Mouse (Mus musculus) T-helper 2 cell (primary cell): Measurements from ENCODE around the gene Map3k13.
"Not testable (repeated sequence)": the region's sequence is repeated elsewhere in the genome, so short reads cannot be mapped to it uniquely, and the experiment has no call there.

Experiments
- in situ Hi-C: fragments of 300-600 bp; cut with MboI, MseI; formaldehyde crosslinking; loops from one replicate; pipeline ENCODE4 v1.15.1; 2025; ENCODE audit warnings: high pct_unique_total_duplicates

Gene Map3k13

DNA sequence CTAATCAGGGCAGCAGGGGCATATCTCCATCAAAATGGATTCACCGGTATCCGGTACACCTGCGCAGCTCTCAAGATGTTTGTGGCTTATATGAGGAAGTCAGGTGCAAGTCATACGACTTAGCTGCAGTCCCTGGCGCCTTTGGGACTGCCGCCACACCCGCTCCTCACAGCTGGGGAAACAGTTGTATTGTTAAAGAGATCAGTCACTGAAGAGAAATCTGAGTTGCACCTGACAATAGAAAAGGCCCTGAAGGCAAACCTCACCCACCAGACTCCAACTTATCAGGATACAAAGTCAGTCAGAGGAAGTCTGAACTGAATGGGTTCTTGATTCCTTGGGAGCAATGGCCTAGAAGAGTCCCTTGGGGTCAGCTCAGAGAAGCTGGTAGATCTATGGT is 13.6 kb downstream of the Map3k13 start:
- in situ Hi-C loops: not testable (repeated sequence)

DNA sequence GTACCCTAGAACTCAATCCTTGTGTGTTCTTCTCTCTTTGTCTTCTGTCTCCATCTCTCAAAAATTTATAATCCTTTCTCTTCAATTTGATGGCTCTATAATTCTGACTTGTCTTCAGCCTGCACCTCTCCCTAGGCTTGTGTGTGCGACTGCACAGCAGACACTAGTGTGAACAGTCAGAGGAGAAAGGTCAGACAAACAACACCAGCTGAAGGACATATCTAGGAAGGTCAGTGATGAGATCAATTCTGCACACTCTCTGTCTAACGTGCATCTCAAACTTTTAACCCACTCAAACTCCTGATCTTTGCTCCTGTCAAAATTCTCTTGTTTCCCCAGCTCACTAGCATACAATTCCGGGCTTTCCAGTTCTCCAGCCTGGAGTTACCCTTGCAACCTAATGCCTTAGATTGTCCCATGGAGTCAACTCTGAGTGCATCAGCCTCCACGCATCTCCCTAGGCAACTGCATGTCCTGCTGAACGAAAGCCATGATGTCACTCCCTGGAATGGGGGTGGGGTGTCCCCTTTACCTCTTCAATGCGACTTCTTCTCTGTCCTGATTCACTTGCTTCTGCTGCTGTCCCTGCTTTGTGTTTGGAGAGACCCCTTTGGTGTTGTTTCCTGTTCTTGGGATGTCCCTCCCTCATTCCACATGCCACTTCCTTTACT is 19.2 kb downstream of the Map3k13 start:
- in situ Hi-C loops: no loop called here

DNA sequence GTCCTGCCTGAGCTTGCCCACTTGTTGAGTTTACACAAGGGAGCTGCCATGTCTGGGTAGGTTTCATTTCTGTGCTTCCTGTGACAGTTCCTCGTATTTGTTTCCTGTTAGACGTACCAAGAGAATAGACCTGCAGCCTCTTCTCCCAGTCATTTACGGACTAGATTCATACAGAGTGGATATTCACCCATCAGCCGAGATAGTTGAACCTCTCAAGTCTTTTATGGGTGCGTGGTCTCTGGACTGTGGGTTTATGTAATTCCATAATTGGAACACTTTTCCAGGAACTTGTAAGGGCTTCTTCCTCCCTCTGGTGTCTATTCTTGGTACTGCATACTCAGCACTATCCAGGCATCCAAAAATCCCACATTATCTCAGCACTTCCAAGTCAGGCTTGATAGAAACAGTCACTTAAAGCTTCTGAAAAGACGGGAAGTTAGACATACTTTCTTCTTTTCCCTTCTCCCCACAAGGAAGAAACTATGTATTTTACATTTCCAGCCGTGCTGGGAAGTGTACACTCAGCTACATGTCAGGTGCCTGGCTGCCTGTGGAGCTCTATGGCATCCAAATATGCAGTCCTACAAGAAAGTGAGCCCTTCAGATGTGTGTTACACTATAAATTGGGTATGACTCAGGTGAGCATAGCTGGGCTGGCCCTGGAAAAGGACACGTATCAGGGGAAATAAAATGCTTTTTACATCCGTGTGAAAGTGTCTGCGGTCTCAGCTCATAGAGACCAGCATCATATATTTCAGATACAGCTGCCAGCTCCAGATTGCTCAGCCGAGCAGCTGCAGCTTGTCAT is 20.9 kb downstream of the Map3k13 start:
- in situ Hi-C loops: no loop called here

DNA sequence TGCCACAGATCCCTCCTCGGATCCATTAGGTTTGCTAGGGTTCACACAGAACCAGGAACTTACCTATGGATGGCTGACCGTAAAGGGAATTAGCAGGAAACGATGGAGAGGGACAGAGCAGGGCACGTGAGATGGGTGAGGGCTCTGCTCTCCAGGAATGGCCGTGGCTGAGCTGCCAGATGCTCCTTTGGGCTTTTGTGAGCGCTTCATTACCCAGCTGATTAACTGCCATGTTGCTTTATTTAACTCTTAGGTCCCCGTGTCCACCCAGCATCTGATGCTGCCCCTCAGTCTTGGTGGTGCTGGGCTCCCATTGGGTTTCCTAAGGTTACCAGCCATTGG is 21.5 kb downstream of the Map3k13 start:
- in situ Hi-C loops: no loop called here

DNA sequence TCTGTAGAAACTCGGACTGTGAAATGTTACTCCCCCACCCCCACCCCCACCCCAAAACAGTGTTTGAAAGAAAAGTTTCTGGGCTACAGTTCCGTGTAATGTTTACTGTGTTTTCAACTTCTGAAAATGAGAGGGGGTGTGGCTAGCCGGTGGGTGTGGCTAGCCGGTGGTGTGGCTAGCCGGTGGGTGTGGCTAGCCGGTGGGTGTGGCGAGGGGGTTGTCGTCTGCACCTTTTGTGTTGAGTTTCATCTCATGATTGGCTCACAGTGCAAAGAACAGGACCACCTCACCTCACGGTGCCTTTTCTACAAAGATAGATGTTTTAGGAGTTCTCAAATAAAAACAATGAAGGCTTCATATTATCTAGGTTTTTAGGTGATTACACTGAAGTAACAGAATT is 24.0 kb downstream of the Map3k13 start:
- in situ Hi-C loops: no loop called here

DNA sequence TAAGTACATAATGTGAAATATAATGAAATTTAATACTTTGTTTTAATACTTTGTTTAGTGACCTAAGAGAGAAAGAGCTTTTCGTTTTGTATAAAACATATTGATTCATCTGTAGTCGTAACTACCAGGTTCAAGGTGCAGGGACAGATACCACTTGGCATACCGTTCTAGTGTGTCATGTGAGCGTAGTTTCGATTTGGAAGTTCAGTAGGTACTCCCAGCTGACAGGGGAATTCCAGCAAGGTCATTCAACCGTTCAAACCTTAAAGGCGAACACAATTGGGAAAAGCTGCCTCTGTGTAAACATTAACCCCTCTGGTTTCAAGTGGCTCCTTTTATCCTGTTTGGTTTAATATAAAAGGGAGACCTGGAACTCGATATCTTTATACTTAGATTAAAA is 24.5 kb downstream of the Map3k13 start:
- in situ Hi-C loops: no loop called here

DNA sequence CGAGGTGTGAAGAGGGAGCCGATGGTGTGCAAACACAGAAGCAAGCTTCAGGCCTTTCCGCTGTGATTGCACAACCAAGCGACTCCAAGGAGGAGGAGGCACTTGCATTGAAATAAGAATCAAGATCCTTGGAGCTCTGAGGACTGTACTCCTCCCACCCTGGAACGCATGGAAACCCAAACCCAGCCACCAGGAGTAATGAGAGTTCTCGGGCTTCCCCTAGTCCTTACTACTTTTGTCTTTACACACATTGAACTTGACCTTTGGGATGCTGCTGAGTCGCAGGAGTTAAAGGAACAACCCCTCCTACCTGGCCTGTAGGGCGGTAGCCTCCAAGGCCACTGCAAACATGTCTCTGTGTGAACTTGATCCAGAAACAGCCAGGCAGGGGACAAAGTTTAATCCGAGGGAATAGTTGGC is 31.5 kb downstream of the Map3k13 start:
- in situ Hi-C loops: no loop called here

DNA sequence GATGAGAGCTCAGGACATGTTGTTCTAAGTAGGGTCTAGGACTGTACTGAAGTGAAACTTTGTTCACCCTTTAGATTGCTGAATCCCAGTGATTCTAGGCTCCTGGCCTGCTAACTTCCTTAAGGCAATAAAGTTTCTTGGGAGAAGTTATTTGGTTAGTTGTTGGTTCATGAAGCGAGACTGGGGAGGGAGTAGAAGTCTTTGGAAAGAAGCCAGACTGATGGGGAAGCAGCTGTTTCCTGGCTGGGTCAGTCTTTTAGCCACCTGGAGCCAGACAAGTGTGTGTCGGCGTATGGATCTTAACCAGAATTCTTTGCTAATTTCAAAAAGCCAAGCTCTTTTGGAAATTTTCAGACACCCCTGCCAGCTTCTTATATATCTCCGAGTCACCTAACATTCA is 33.0 kb downstream of the Map3k13 start:
- in situ Hi-C loops: no loop called here

DNA sequence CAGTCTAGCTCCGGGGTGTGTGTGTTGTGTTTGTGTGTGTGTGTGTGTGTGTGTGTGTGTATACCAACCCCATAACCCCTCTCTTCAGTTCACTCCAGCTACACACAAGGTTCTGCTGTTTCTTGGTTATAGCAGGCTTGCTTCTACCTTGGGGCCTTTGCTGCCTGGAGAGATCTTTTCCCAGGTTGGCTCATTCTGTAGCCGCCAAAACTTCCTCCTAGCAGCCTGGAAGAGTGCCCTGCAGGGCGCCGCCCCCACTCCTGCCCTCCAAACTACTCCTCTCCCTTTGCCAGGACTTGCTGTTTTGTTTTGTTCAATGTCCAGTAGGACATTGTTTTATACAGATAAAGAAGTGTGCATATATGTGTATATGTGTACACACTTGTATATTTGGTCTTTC is 33.4 kb downstream of the Map3k13 start:
- in situ Hi-C loops: no loop called here

DNA sequence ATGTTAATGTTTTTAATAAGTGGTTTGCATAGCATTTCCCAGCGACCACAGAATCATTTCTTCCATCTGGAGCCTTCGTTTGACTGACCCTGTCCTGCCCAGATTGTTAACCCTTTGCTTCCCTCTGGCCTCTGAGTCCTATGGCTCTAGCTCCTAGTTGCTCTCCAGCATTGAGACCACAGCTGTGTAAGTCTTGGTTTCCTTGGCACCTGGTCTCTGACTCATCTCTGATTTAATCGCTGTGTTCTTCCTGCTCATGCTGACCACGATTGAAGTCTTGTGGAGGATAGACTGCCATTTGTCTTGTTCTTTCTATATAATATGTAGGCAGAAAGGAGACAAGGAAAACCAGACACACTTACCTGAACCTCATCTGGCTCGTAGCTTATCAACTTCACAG is 35.6 kb downstream of the Map3k13 start:
- in situ Hi-C loops: no loop called here

DNA sequence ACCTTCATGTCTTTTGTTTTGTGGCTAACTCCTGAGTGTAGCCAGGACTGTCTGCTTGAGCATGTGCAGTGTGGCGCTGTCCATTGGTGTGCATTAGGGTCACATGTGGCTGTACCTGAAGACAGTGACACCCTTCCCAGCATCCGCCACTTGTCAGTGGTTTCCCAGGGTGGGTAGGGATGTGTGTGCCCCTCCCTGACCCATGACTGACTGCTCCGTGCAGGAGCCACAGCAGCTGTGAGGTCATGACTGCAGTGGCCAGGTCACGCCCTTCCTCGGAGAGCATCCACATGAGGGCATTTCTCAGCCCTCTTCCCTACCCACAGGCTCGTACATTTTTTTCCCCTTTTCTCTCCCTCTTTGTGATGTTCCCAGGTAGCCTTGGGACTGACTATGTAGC is 36.6 kb downstream of the Map3k13 start:
- in situ Hi-C loops: no loop called here

DNA sequence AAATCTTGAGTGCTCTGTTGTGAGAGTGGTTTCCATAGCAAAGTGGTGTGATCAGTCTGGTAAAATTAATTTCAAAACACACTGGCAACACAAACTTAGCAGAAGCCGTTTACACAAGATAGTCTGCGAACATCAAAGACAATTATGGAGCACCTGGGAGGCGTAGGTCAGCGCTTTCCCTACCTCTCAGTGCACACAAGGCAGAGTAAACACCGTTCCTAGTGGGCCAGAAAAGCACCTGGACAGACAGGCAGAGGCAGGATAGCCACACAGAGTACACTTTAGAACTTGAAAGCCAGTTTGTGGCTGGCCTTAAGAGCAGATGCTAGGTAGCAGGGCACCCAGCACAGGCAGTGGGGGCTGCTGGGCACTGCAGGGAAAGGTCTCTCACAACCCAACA is 37.6 kb downstream of the Map3k13 start:
- in situ Hi-C loops: no loop called here

DNA sequence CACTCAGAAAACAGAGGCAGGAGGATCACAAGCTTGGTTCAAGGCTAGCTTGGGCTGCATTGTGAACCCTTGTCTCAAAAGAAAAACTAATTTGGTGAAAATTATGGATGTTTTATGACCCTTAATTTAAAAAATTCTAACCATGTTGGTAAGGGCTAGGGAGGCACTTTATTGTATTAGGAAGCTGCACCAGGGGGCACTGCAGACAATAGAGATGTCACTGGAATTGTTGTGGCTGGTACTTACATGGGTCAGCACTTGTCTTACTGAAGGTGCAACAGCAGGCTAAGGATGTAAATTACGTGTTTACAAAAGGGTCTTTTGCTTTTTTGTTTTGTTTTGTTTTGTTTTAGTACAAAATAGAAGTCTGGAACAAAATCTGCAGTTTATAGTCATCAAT is 39.3 kb downstream of the Map3k13 start:
- in situ Hi-C loops: no loop called here

DNA sequence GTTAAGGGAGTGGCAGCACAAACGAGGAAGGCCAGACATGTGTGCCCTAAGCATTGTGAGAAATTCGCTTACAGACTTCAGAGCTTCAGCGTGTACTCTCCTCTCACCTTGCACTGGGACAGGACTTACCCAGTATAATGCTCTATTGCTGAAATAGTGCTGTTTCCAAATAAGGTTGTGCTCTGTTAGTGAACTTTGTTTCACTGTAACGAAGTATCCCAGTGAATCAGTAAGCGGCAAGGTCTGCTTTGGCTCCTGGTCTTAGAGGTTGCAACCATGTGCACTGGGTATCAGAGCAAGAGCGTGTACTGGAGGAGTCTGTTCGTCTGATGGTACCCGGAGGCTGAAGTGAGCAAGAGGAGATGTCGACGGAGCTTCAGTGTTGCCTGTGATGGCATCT is 39.8 kb downstream of the Map3k13 start:
- in situ Hi-C loops: no loop called here

DNA sequence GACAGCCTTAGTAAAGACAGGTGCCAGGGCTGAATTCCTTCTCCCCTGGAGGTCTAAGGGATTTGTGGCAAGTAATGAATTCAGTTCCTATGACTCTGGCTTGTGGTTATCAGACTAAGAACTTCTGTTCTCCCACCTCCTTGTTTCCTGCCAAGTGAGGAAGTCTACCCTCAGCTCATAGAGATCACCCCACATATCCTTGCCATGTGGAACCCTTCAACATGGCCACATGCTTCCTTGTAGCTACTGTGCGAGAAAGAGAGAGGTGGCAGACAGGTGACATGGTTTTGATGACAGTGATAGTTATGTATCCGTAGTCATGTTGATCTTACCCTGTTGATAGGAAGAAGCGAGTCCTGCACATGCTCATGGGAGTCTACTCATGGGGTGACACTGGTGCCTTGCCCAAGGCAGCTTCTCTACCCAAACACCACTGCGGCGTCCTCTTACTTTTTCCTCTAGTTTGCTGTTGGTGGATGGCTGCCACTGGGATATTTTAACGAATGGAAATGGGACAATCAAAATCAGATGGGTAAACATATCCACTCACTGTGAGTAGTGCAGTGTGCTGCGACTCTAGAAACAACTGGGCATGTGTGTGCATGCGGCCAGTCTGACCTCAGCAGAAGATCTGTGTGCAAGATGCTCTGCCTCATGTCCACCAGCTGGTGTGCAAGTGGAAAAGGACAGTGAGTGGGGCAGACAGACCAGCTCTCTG is 40.9 kb downstream of the Map3k13 start:
- in situ Hi-C loops: no loop called here

DNA sequence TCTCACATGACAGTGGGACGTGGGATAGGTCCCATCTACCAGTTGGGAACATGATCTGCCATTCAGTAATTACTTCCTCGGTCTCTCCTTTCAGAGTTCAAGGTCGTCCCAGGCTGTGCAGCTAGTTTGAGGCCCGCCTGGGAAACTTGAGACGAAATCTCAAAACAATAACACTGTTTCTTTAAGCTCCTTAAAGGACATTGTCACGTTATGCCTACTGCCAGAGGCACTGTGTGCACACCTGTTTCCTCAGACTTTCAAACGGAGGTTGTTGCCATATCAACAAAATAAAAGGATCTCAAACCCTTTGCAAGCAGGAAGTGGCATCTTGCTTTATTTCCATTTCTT is 41.4 kb downstream of the Map3k13 start:
- in situ Hi-C loops: no loop called here

DNA sequence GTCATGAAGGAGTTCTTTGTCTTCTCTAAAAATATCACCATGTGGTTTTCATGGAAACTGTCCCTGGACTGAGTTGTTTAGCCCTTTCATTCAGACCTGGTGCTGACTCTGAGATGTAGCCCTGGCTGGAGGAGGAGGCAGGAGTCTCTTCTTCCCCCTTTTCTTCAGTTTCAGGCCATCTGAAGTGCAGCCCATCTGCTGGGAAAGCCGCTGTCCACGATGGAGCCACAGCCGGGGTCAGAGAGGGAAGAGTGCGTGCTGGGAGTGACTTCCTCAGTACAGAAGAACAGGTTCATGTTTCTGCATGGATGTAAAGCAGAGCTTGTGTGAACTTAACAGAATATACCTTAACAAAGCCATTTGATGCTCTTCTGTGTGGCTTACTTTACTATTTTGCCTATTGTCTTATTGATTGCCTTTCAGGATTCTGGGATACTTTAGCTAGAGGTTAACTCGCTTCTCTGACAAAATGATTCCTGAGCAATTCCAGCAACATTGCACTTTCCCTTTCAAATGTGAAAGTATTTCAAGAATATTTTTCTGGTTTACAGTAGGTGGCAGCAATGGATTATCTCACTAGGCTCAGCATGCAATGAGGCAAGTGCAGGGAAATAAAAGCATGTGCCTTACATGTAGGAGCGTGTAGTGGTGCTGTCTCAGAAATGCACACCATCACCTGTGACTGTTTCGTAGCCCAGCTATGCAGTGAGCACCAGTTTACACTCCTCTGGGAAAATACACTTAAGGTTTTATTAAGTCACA is 42.3 kb downstream of the Map3k13 start:
- in situ Hi-C loops: no loop called here

DNA sequence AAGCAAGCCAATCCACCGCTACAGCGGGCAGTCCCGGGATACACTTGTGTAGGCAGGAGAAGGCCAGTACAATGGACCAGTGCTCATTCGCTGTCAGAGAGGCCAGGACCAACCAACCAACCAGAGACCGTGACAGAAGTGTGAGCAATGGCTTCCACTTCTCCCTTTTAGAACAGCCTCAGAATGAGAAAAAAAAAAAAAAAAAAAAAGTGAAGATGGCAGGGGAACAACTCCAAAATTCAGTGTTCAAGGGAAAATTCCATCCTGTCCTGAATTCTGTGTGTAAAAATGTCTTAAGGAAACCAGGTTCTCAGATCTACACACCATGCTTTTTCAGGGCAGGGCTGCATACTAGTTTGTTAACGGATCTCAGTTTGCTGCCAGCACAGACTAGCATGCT is 43.5 kb downstream of the Map3k13 start:
- in situ Hi-C loops: no loop called here

DNA sequence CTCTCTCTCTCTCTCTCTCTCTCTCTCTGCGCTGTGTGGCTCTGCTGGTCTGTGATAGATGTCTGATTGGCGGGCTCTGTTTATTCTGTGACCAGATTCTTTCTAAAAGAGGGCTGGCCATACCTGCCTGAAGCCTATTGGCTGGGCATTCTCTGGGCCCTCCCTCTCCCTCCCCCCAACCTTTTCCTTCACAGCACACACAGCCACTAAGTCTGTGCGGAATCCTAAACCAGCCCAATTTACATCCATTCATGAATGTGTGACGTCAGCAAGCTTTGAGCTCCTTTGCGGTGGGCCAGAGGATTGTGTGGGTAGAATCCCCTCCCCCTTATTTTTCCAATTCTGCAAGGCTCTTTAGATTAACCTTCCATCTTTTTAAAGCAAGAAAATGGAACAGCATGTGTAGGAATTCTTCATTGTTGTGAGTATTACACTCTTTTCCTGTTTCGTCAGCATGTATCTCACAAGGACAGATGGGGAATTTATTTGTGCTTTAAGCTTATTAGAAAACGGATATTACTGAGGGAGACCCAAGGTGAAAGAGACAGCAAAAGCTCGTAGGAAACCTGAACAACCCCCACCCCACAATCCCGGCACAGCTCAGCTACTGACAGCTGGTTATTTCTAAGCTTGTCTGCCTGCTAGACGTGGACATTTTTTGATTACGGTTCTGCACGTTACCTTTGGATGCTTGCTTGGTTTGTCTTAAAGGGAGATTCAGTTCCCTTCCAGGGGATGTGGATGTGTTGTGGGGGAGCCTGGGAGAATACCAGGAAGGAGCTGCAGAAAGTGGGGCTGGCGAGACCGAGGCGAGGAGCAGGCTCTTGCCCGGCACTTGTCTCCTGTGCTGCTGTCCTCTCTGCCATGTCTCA is 51.9 kb downstream of the Map3k13 start:
- in situ Hi-C loops: loop anchor here (5.0 kb wide), 1 partner anchor 156 kb away; no protein-coding TSS in a partner anchor

DNA sequence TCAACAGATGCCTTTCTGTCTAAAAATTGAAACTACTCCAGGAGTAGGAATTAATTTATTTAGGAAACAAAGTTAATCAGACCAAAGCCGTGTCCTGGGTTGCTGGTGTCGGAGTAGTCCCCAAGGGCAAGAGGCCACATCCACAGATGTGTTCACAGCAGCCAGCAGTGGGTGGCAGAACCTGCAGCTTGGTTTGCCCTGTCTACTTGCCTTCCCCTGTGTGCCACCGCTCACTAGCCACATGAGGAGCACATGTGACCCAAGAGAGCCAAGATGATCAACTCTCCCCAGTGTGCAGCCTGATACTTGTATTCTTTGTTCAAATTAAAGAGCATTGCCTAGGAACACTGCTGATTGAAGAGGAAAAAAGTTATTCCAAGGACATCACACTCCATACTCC is 54.3 kb downstream of the Map3k13 start:
- in situ Hi-C loops: loop anchor here (5.0 kb wide), 1 partner anchor 154 kb away; no protein-coding TSS in a partner anchor

DNA sequence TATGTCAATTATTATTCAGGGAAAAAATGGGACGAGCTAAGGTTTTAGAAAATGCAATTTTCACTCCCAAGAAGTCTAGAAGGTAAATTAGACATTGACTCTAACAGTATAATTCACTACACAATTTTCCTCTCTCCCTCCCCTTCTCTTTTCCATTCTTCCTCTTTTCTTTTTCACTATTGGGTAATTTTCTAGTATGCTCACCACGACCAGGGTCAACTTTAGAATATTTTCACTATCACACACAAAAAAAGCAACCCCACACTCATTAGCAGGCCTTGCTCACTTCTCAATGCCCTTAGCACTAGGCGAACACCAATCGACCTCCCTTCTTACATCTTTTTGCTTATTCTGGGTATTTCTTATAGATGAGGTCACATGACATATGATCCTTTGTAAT is 54.7 kb downstream of the Map3k13 start:
- in situ Hi-C loops: loop anchor here (5.0 kb wide), 1 partner anchor 153 kb away; no protein-coding TSS in a partner anchor
